Mouse (Mus musculus): ENCODE measurements around the gene Mfsd2a.

GRCm38 (mm10) chr4:122912613-122913012 lies 48.4 kb downstream of the Mfsd2a start:
- TF ChIP-seq POLR2A (IDR thresholded peaks at IDR 0.05; ENCODE audit: insufficient read length, low read depth), result no peak
- TF ChIP-seq TCF12 (IDR thresholded peaks at IDR 0.05; ENCODE audit: insufficient read depth, poor library complexity, severe bottlenecking), result no peak
- TF ChIP-seq E2F4 (IDR thresholded peaks at IDR 0.05; ENCODE audit: insufficient read depth), result no peak
- no peak for TF ChIP-seq POLR2AphosphoS2 (IDR thresholded peaks at IDR 0.05; ENCODE audit: insufficient read length, low read depth)
- no peak for TF ChIP-seq TCF3 (IDR thresholded peaks at IDR 0.05; ENCODE audit: insufficient read length, low read depth)
- no peak for TF ChIP-seq MAX (IDR thresholded peaks at IDR 0.05; ENCODE audit: low read depth)

All from myocyte (in vitro differentiated cells).